Mouse (Mus musculus) limb, embryonic 11.5 days (tissue): ENCODE data around the gene Amotl1. TPM values are rescaled to one million over a fixed set of nuclear protein-coding genes. Genes with fewer than 3 reads are reported as not detected.
"Not testable (repeated sequence)": the region's sequence is repeated elsewhere in the genome, so short reads cannot be mapped to it uniquely, and the experiment has no call there.

Source experiments
- ATAC-seq: fragments of 200-750 bp; cut with Nextera tagmentation; 2 replicates; pipeline ENCODE4 v1.8.0; 2017; ENCODE audit warnings: low read depth; ENCODE audit not compliant: insufficient number of reproducible peaks, low FRiP score, low TSS enrichment
- DNase-seq: peaks from one replicate; pipeline ENCODE4 v3.0.0-alpha.2; 2015; ENCODE audit warnings: low spot score
- H3K27ac ChIP-seq: fragments of 300-500 bp; sonication (generic); replicated peaks from 2 replicates; pipeline ENCODE4 v1.5.1; 2014; ENCODE audit warnings: low read depth, mild to moderate bottlenecking, low read length
- H3K27me3 ChIP-seq: fragments of 300-500 bp; sonication (generic); 2 replicates; pipeline ENCODE4 v1.6.1; 2014; ENCODE audit warnings: mild to moderate bottlenecking, low read length, mixed read lengths; ENCODE audit not compliant: control insufficient read depth, insufficient read depth
- H3K36me3 ChIP-seq: fragments of 300-500 bp; sonication (generic); 2 replicates; pipeline ENCODE4 v1.6.1; 2014; ENCODE audit warnings: mild to moderate bottlenecking, low read length, moderate library complexity, mixed read lengths; ENCODE audit not compliant: control insufficient read depth, insufficient read depth
- H3K4me1 ChIP-seq: fragments of 300-500 bp; sonication (generic); 2 replicates; pipeline ENCODE4 v1.6.1; 2014; ENCODE audit warnings: low read length, mixed read lengths; ENCODE audit not compliant: control insufficient read depth, insufficient read depth
- H3K4me2 ChIP-seq: fragments of 300-500 bp; sonication (generic); 2 replicates; pipeline ENCODE4 v1.6.1; 2014; ENCODE audit warnings: low read depth, mild to moderate bottlenecking, moderate library complexity; ENCODE audit not compliant: severe bottlenecking
- H3K4me3 ChIP-seq: fragments of 300-500 bp; sonication (generic); 2 replicates; pipeline ENCODE4 v1.5.1; 2014; ENCODE audit warnings: low read depth, low read length
- H3K9ac ChIP-seq: fragments of 300-500 bp; sonication (generic); 2 replicates; pipeline ENCODE4 v1.6.1; 2014; ENCODE audit warnings: mild to moderate bottlenecking, low read length
- H3K9me3 ChIP-seq: fragments of 300-500 bp; sonication (generic); 2 replicates; pipeline ENCODE4 v1.6.1; 2016; ENCODE audit warnings: low read length; ENCODE audit not compliant: control insufficient read depth
- WGBS: fragments of 180-500 bp; shearing (Covaris S2); extraction: QIAGEN DNeasy Blood & Tissue Kit; methylation state at CpG from one replicate; pipeline ENCODE4 v1.1.7; 2014; 5-methylcytosine and 5-hydroxymethylcytosine counted together
- polyA plus RNA-seq: library from polyadenylated mRNA; unstranded; fragments of >200 nt; fragmentation: Nextera tagmentation; extraction: Ambion mirVana; gene quantifications from 2 replicates; pipeline ENCODE4 v1.2.1, GENCODE M21; 2014

Gene Amotl1
- polyA plus RNA-seq, 1 experiment from 2014 or later, result 36.9 TPM

DNA sequence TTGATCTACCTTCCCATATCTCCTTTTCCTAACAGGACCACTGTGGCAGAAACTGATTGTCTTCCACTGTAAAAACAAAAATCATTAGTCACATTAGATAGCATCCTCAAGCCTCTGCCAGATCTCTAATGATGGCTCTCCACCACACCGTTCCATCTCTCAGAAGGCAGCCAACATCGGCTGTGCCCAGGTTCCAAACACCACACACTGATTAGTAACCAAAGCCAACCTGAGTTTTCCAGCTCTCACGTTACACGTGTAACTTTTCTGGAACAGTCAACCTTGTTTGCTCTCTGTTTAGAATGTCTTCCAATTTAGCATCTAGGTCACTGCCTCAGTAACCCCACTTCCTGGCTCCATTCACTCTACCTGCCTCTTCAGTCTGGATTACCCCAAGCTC, 51.0 kb downstream of the Amotl1 start:
- ATAC-seq, result no peak
- H3K4me1 ChIP-seq, result no peaks in the 10 kb centered on the region
- H3K36me3 ChIP-seq, result peaks cover 7% of the 10 kb centered on the region
- no peak overlapping the region for H3K4me2 ChIP-seq
- no peak overlapping the region for H3K27ac ChIP-seq
- 92% methylated on average over 4 of the region's 4 CpGs for WGBS
- no peak for DNase-seq
- no peaks in the 10 kb centered on the region for H3K27me3 ChIP-seq
- no peak overlapping the region for H3K9ac ChIP-seq
- no peak overlapping the region for H3K4me3 ChIP-seq
- H3K9me3 ChIP-seq, result no peaks in the 10 kb centered on the region

DNA sequence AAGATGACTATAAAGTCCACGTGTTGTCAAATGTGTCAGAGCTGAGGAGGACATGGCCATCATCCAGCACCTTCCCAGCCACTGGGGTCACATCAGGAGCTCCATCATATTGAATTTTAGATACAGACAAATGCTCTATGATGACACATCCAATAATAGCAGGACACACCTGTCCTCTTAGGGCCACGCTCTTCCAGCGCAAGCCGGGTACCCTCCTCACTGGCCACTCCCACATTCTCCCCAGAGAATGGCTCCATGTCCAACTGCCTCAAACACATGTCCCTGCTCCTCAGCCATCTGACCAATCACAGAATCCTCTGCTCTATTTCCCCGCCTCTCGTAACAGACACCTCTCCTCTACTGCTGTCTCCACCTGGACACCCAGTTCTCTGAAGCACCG, 54.2 kb downstream of the Amotl1 start:
- WGBS, result 81% methylated on average over 7 of the region's 7 CpGs

DNA sequence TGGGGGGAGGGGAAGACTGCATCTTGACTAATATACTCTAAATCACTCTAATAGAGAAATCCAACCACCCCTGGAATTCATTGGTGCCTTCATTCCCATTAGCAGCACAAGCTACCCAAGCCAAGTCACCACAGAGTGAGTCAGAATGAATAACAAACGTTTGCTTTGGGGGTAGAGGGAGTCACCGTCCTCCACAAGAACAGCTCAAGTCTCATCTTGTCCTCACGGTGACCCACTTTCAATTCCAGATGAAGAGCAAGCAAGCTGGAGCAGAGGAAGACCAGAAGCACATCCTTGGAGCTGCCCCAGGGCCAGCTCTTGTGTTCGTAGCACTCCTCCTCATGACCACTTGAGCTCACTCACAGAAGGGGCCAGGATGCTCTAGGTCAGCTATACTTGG, 56.2 kb downstream of the Amotl1 start:
- no peaks in the 10 kb centered on the region for H3K9me3 ChIP-seq
- DNase-seq (no peak), ATAC-seq (no peak)
- WGBS, result 80% methylated on average over 4 of the region's 4 CpGs
- 0 out of 2 replicates have a peak, but pooled peaks cover 6% of the 10 kb centered on the region for H3K4me1 ChIP-seq
- H3K4me3 ChIP-seq, result no peak overlapping the region
- no peak overlapping the region for H3K4me2 ChIP-seq
- no peak overlapping the region for H3K27ac ChIP-seq
- no peaks in the 10 kb centered on the region for H3K27me3 ChIP-seq
- H3K9ac ChIP-seq, result no peak overlapping the region
- peaks cover 7% of the 10 kb centered on the region for H3K36me3 ChIP-seq

More for the DNA sequence above, 54.2 kb downstream of the Amotl1 start:
- H3K36me3 ChIP-seq, result peaks cover 7% of the 10 kb centered on the region
- no peak overlapping the region for H3K27ac ChIP-seq
- no peak for DNase-seq
- H3K9me3 ChIP-seq, result no peaks in the 10 kb centered on the region
- 0 out of 2 replicates have a peak, but pooled peaks cover 2% of the 10 kb centered on the region for H3K4me1 ChIP-seq
- H3K4me3 ChIP-seq, result no peak overlapping the region
- no peaks in the 10 kb centered on the region for H3K27me3 ChIP-seq
- ATAC-seq, result no peak
- H3K4me2 ChIP-seq, result no peak overlapping the region
- H3K9ac ChIP-seq, result no peak overlapping the region

DNA sequence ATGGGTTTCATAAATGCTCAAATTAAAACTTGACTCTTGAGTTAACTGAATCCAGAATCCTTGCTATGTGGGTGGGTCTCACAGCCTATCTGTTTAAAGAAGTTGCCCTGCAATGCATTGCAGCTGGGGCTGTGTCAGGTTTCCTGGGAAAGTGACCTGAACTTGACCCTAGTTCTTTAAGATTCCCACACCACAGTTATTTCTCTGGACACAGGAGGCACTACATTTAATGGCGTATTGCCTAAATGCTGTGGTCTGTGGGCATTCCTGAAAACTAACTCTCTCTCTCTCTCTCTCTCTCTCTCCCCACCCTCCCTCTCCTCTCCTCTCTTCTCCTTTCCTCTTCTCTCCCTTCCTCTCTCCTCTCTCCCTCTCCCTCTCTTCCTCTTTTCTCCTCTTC, 59.2 kb downstream of the Amotl1 start:
- no peak overlapping the region for H3K4me2 ChIP-seq
- ATAC-seq (no peak), DNase-seq (peak; percentile 31)
- no peak overlapping the region for H3K9ac ChIP-seq
- no peaks in the 10 kb centered on the region for H3K27me3 ChIP-seq
- H3K27ac ChIP-seq, result no peak overlapping the region
- 19% methylated on average over 1 of the region's 1 CpGs for WGBS
- H3K36me3 ChIP-seq, result peaks cover 3% of the 10 kb centered on the region; the same call in 1 of the 2 replicates
- H3K9me3 ChIP-seq, result no peaks in the 10 kb centered on the region
- H3K4me1 ChIP-seq, result 0 out of 2 replicates have a peak, but pooled peaks cover 6% of the 10 kb centered on the region
- no peak overlapping the region for H3K4me3 ChIP-seq

DNA sequence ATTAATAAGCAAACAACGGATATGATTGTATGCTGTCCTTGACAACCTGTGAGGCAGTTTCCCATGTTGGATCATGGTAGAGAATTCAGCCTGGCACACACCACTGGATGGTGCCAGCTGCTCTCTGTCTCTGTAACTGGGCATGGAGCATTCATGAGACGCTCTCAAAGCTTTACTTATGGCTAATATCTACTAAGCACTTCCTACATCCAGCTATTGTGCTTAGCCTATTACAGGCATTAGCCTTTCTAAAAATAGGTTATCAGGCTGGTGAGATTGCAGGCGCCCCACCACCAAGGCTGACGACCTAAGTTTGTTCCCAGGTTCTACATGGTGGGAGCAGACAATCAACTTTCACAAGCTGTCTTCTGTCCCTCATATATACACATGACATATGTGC, 65.9 kb downstream of the Amotl1 start:
- 94% methylated on average over 4 of the region's 4 CpGs for WGBS
- no peak for DNase-seq
- H3K27me3 ChIP-seq, result no peaks in the 10 kb centered on the region
- no peak overlapping the region for H3K4me2 ChIP-seq
- no peaks in the 10 kb centered on the region for H3K9me3 ChIP-seq
- H3K36me3 ChIP-seq, result peaks cover 10% of the 10 kb centered on the region; the same call in 1 of the 2 replicates
- no peak overlapping the region for H3K27ac ChIP-seq
- ATAC-seq, result no peak
- no peaks in the 10 kb centered on the region for H3K4me1 ChIP-seq
- H3K9ac ChIP-seq, result no peak overlapping the region
- no peak overlapping the region for H3K4me3 ChIP-seq

DNA sequence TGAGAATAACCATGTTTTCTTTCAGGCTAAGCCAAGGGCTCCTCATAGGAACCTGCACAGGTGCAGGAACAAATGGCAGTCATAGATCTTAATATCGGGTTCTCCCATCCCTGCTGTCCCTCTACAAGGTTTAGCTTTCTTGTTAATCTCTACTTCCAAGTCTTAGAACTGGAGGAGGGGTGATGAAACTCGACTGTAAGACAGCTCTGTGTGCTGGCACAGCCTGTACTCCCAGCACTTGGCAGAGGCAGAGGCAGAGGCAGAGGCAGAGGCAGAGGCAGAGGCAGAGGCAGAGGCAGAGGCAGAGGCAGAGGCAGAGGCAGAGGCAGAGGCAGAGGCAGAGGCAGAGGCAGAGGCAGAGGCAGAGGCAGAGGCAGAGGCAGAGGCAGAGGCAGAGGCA, 68.5 kb downstream of the Amotl1 start:
- not testable (repeated sequence) for H3K27ac ChIP-seq, ATAC-seq, H3K27me3 ChIP-seq, DNase-seq, H3K4me1 ChIP-seq, H3K4me2 ChIP-seq, H3K4me3 ChIP-seq, H3K9ac ChIP-seq, H3K9me3 ChIP-seq
- WGBS, result 79% methylated on average over 2 of the region's 2 CpGs
- H3K36me3 ChIP-seq, result peaks cover 12% of the 10 kb centered on the region

DNA sequence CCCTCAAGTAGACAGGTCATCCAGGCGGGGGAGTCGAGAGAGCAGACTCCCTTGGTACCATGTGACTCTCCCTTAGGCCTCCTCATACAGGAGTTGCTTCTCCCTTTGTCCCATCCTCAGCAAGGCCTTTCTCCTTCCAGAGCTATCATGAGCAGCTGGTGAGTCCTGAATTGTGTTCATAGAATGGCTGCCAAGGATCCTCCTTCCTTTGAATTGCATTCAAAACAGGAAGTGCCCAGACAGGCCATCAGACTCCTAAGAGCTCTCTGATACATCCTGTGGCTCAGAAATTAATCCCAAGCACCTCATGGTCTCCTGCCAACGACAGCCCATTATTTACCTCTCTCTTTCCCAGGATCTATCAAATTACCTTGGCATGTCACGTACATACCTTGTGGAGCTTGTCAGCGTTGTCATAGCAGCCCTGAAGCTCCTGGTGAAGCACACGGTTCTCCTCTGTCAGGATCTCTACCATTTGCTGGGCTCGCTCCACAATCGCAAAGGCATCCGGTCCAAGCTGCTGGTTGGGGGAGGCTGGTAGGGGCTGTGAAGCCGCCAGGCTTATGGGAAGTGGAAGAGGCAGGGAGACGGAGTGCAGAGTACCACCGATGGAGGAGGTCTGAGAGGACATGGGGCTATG, 70.0 kb downstream of the Amotl1 start:
- no peaks in the 10 kb centered on the region for H3K9me3 ChIP-seq
- H3K9ac ChIP-seq, result no peak overlapping the region
- H3K36me3 ChIP-seq, result peaks cover 11% of the 10 kb centered on the region
- DNase-seq (no peak), ATAC-seq (no peak)
- H3K4me3 ChIP-seq, result no peak overlapping the region
- H3K4me2 ChIP-seq, result no peak overlapping the region
- no peak overlapping the region for H3K27ac ChIP-seq
- 80% methylated on average over 12 of the region's 12 CpGs for WGBS
- no peaks in the 10 kb centered on the region for H3K27me3 ChIP-seq
- H3K4me1 ChIP-seq, result no peaks in the 10 kb centered on the region

DNA sequence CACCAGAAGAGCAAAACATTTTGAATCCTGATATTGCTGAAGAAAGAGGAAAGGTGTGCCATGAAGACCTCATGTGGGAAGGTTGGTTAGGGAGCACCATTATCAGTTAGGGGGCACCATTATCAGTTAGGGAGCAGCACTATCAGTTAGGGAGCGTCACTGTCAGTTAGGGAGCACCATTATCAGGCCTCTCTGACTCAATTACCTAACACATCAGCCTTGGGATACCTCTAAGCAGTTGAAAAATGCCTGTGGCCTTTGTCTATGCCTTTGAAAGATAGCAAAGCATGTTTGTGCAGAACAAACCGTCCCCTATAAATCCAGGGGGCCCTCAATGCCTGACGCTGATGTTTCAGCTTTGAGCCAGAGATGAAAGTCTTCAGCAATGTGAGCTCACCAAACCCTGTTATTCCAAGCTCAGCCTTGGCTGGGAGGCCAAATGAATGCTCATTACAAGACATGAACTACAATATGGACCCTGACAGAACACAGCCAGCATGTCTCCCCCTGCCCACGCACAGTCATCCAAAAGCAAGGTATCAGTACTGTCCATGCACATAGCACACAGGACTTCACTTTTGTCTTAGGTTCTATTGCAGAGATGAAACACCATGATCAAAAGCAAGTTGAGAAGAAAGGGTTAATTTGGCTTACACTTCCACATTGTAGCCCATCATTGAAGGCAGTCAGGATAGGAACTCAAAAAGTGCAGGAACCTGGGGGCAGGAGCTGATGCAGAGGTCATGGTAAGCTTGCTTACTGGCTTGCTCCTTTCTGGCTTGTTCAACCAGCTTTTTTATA, 75.5 kb downstream of the Amotl1 start:
- Histone ChIP-seq H3K9ac (no peak overlapping the region), H3K27ac (no peak overlapping the region), H3K4me3 (no peak overlapping the region), H3K4me1 (no peaks in the 10 kb centered on the region), H3K27me3 (no peaks in the 10 kb centered on the region), H3K36me3 (peaks cover 17% of the 10 kb centered on the region), H3K9me3 (no peaks in the 10 kb centered on the region), H3K4me2 (no peak overlapping the region)
- no peak for ATAC-seq
- no peak for DNase-seq
- WGBS, result 87% methylated on average over 4 of the region's 4 CpGs
